Mouse (Mus musculus) cerebellum, adult 9-10 months (tissue): ENCODE results near the gene Tspyl2.
A peak's percentile ranks its signal among the peaks of the same experiment; 100 is the strongest.
"Not testable (repeated sequence)": the region's sequence is repeated elsewhere in the genome, so short reads cannot be mapped to it uniquely, and the experiment has no call there.

Experiments
- DNase-seq: peaks from one replicate; pipeline ENCODE4 v3.0.0; 2022

Tspyl2 gene

GRCm38 (mm10) chrX:152342358-152342901 lies at the start of gene Tspyl2:
Gene Tspyl2 (minus strand): TSS chrX:152342425.
- DNase-seq, result peak; percentile 97

DNA sequence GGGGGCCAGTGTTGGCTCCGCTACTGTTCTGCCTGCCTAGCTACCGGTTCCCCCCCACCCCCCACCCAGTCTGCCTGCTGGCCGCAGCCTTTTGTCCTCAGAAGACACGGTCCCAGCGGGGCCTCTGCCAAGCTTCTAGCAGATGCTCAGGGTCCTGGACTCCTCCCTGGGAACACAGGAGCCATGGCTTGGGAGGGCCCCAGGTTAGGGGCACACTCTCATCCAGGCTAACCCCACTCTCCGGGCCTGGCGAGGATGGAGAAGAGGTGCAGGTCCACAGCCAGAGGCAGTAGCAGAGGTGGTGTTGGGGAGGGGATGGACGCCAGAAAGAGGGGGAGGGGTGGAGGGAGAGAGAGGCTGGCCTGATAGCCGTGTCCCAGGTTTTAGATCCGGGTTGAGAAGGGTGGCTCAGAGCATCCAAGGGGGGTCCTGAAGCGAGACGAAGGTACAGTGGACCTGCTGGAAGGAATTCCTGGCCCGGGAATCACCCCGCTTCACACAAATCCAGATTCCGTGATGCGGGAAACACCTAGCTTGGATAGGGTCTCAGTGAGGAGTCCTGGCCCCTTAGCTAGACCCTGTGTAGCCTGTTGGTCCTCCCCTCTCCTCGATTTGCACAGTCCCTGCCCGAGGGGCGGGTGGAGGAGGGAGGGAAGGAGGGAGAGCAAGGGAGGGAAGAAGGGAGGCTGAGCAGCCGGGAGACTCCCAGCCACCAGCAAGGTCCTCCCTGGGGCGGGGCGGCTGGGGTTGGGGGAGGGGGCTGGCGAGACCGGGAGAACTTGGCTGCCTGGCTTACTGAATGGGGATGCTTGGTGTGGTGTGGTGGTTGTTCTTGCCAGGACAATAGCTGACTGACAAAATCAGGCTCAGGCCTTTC lies 26.4 kb upstream of the Tspyl2 start, which contains the start of gene Gpr173:
Gene Gpr173 (minus strand): TSS at position 308 of the 877 bp plus-strand sequence.
- peak; percentile 77 for DNase-seq

DNA sequence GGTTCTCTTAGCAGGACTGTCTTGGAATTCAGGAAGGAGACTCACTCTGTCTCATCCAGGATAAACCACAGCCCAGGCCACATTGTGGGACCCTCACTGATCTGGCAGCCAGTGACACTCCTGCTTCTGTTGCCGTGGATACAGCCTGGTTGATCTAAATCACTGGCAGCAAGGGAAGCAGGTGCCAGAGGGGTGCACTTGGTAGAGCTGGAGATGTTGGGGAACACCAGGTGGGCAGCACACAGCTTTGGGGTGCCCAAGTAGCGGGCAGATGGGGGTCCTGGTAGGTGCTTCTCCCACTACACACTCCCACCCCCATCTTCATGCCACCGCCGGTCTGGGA lies 25.8 kb upstream of the Tspyl2 start:
- peak; percentile 53 for DNase-seq

DNA sequence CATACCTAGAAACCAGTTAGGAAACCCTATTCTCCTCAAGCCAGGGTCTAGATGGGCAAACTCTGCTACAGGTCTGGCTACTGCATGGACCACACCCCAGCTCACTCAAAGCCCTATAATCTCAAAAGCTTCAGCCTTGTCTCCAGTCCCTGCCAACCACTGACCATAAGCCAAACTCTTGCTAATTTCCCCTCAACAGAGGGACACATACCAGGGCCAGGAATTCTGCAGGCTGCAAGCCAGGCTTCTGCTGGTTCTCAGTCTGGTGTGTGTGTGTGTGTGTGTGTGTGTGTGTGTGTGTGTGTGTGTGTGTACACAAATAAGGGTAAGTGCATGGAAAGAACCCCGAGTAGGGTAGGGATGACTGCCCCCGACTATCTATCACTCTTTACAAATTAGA lies 24.2 kb upstream of the Tspyl2 start:
- DNase-seq, result peak; percentile 89

GRCm38 (mm10) chrX:152352553-152353153 lies 10.4 kb upstream of the Tspyl2 start:
- DNase-seq, result peak; percentile 79

GRCm38 (mm10) chrX:152347041-152347440 lies 4.8 kb upstream of the Tspyl2 start:
- DNase-seq, result peak; percentile 73

DNA sequence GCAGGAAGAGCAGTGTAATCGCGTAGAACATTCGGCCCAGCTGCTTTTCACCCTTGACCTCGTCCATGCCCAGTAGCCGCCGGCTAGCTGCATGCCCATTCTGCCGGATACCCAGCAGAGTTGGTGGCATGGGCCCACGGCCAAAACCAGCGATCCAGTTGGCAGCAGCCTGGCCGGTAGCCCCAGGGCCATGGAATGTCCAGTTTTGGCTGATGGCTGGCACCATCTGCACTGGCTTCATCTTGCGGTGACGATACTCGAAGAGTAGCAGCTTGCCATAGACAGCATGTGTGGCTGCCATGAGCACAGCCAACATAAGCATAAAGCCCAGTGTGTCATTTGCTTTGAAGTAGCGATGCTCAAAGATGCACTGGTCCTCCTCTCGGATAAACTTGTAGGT lies 4.4 kb upstream of the Tspyl2 start:
- DNase-seq, result peak; percentile 67

DNA sequence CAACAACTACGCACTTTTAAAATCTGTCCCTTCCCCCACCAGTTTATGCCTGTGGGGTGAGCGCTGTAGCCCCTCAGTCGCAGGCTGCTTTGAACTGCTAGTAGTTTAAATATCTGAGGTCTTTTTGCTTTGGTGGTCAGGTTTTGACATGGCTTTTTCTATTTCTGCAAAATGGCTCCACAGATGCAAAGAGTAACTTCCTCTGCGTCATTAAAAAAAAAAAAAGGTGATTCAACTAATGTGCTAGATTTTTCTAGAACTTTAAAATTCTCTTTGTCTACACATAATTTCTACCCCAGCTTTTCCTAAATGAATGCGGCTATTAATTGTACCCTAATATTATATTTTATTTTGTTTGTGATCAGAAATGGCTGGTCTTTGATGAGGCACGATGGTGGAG lies 678 bp upstream of the Tspyl2 start:
- no peak for DNase-seq

DNA sequence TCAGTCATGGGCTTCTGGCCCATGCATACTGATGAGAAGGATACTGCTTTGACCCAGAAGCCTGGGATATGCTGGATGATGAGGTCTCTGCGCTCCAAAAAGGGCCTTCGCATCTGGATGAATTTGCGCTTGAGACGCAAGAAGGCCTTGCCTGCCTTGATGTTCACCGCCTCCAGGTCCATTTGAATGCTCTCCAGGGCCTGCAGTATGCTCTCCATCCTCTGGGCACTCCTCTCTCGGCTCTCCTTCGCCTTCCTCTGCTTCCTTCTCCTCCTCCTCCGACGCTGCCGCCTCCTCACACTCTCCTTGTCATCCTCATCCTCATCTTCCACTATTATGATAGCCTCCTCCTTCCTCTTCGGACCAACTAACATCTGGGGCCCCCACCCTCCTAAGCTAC lies 729 bp downstream of the Tspyl2 start:
- no peak for DNase-seq

DNA sequence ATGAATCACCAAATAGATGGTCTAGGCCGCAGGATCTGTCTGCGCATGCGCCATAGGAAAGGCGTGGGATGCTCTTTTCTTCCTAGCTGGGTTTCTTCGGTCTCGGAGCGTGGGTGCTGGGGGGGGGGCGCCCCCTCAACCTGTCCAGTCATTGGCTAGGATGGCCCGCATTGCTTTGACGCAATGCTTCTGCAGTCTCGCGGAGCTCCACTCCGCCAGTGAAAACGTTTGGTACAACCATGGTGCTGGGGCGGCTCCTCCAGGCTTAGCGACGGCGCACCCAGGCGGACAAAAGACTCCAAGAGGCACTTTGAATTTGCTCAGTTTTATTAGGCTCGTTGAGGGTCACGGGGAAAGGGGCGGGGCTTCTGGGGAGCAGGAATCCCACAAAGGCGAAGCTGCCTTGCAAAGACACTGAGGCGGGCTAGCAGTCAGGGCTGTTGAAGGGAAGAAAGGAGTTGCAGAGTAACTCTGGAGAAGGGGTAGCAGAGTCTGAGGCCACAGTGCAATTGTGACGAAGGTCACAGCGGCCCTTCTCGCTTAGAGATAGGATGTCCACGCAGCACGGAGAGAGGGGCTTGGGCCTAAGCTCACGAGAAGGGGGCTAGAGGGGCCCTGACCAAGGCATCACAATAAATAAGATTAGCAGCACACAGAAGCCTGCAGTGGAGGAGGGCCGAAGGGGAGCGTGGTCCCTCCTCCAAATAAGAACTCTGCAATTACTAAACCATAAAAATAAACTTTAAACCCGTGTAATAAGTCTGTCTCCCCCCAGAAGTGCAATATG lies 5.5 kb downstream of the Tspyl2 start:
- peak; percentile 91 for DNase-seq

- not testable (repeated sequence) for DNase-seq
These were observed 6.1 kb downstream of the Tspyl2 start for GRCm38 (mm10) chrX:152336123-152336522.

DNA sequence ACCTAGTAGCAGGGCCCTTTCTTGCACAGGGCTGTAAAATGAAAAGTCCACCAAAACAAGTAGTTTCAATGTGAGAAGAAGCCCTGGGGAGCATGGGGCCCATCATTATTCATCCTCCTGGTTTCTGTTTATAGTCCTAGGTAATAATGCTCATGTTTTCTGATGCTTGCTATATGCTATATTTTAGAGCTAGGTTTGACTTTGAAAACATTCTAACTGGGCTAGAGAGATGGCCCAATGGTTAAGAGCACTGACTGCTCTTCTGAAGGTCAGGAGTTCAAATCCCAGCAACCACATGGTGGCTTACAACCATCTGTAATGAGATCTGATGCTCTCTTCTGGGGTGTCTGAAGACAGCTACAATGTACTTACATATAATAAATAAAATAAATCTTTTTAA lies 12.8 kb downstream of the Tspyl2 start:
- not testable (repeated sequence) for DNase-seq

DNA sequence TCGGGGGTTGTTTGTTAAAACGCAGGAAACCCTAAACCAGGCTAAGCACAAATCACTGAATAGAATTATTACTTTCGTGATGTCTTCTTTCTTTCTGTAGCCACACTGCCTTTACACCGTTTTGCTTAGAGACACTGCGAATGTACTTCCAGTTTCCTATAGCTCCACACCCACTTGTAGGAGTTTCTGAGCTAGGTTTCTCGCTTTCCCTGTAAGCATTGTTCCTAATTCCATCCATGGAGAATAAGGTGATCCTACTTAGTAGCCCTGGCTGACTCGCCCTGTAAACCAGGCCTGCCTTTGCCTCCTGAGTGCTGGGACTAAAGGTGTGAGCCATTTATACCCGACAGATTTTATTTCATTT lies 14.6 kb downstream of the Tspyl2 start:
- no peak for DNase-seq

- DNase-seq, result peak; percentile 89
These were observed 15.1 kb downstream of the Tspyl2 start, which contains the start of gene Kantr for GRCm38 (mm10) chrX:152326996-152327688. Gene Kantr (minus strand): TSS chrX:152327495.

DNA sequence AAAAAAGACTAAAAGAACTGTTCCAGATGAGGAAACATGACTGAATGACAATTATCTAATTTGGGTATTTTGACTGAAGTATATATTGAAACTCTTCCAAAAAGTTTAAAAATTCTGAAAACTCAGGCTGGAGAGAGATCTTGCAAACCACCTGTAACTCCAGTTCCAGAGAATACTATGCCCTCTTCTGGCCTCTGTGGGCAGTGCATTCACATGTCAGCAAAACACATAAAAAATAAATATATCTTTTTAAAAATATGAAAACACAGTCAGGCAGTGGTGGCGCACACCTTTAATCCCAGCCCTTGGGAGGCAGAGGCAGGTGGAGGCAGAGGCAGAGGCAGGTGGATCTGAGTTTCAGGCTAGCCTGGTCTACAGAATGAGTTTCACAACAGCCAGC lies 18.6 kb downstream of the Tspyl2 start:
- no peak for DNase-seq

DNA sequence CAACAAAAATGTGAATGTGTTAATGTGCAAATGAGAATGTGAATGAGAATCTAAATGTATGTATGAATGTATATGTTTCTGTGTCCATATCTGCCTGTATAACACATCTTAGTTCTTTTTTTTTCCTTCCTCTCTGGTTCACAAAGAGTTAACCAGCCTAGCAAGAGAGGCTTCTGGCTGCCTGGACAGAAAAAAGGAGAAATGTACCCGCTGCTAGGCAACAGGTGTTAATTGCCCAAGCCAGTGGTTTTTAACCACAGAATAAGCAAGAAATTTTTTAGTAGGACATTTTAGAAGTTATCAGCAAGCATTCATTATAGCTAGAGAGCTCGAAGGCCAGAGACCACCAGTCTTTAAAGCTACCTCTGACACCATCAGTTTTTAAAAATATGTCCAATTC lies 19.4 kb downstream of the Tspyl2 start:
- DNase-seq, result no peak

DNA sequence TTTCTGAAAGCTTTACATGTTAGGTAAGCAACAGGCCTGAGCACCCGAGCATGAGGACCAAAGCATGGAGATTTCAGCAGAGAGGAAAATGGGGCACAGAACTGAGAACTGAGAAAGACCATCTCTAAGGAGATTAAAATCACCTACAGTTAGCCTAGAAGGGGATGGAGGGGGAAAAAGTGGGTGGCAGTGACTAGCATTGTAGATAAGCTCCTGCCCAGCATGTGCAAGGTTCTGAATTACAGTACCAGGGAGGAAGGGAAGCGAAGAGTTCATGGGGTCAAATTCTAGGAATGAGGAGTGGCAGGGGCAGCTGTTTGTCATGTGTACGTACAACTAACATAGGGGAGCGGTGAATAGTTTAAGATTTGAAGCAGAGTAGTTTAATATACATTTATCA lies 21.7 kb downstream of the Tspyl2 start:
- no peak for DNase-seq

GRCm38 (mm10) chrX:152307942-152308341 lies 34.3 kb downstream of the Tspyl2 start:
- peak; percentile 29 for DNase-seq

DNA sequence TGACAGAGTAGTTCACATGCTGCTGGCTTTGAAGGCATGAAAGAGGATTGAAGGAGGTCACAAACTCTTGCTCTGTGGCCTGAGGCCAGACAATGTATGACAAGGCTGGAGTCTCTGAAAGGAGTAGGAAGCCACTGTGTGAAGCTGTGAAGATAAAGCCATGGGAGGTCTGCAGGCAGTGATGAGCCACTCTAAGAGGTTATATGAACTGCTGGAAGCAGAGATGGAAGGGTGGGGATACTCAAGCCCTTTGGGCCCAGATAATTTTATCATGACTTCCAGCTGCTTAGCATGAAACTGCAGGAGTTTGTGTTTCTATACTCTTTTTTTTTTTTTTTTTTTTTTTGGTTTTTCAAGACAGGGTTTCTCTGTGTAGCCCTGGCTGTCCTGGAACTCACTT lies 34.9 kb downstream of the Tspyl2 start:
- DNase-seq, result no peak

- no peak for DNase-seq
These were observed 36.0 kb downstream of the Tspyl2 start for GRCm38 (mm10) chrX:152306224-152306623.

DNA sequence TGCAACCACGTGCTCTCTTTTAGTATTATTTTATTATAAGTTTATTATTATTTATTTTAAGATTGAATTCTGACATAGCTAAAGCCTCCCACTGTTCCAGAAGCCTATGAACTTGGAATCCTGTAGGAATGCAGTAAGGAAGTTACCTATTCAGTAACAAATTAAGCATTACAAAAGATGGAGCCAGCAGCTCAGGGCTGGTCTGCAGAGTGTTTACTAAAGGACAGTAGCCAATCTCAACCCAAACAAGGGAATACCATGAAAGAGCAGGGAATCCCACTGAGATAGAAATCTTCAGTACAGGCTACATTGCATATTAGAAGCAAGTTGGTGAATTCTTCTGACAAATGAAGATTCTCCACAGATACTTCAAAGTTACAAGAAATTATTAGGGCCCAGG lies 55.2 kb downstream of the Tspyl2 start:
- not testable (repeated sequence) for DNase-seq
